Mouse (Mus musculus): ENCODE results near the gene Tmem54. TPM values are rescaled to one million over a fixed set of nuclear protein-coding genes. Genes with fewer than 3 reads are reported as not detected.

The Tmem54 gene
- polyA plus RNA-seq, 1 experiment: not detected

DNA sequence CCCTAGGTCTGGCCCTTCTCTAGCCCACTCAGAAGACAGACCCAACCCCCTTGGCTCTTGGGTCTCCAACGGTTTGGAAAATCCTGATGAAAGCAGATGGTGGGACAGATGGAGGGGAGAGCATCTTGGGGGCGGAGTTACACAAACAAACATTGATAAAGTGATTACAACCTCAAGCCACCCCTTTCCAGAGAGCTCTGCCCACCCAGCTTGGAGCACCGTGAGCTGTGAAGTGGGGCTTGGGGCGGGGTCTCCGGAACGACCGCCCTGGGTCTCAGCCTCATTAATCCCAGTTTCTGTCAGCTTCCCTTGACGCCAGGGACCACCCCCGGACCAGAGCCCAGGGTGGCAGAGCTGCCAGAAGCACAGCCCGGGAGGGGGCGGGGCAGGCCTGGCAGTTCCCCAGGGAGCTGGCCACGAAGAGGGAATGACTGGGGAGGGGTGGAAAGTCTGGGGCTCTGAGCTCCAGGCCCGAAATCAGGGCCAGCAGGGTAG, 19.4 kb downstream of the Tmem54 start:
- H3K27ac ChIP-seq (ENCODE audit: insufficient read depth, low read length): no peak overlapping the region
- no peak for TF ChIP-seq POLR2A (IDR thresholded peaks at IDR 0.05; ENCODE audit: extremely low read depth, insufficient read depth, low read length)
- no peak for TF ChIP-seq CTCF (IDR thresholded peaks at IDR 0.05; ENCODE audit: extremely low read depth, insufficient read depth, low read length)
- no peak overlapping the region for H3K4me3 ChIP-seq (ENCODE audit: insufficient read depth, low read length)
- peaks cover 14% of the 10 kb centered on the region for H3K4me1 ChIP-seq (ENCODE audit: control insufficient read depth, insufficient read depth, low read length)

DNA sequence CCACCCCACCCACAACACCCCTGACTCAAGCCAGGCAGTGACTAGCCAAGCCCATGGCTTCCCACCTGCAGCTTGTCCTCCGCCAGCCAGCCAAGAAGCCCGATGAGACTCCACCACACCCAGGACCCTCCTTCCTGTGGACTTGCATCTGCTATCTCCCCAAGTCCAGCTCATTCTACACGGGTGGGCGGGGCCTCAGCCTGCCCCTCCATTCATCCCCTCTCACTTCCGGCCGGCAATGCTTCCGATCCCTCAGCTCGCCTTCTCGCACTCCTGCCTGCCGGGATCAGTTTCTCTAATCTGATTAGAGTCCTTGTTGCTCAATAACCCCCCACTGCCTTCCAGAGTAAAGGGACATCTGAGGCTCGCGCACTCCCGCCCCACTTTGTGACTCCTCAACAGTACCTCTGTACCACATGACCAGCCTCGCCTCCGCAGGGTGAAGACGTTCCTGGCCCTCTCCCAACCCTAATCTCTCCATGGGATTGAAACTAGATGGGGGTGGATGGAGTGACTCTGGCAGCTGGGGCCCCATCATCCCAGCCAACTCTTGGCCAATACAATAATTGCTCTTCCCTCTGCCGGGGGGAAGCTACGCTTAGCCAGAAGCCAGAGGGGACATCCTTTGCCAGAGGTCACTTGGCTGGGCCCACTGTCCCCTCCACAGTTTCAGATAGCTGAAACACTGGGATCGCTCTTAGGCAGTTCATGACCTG, 20.5 kb downstream of the Tmem54 start:
- peaks cover 14% of the 10 kb centered on the region for H3K4me1 ChIP-seq (ENCODE audit: control insufficient read depth, insufficient read depth, low read length)
- H3K27ac ChIP-seq (ENCODE audit: insufficient read depth, low read length): no peak overlapping the region
- H3K4me3 ChIP-seq (ENCODE audit: insufficient read depth, low read length): no peak overlapping the region
- no peak for TF ChIP-seq CTCF (IDR thresholded peaks at IDR 0.05; ENCODE audit: extremely low read depth, insufficient read depth, low read length)
- no peak for TF ChIP-seq POLR2A (IDR thresholded peaks at IDR 0.05; ENCODE audit: extremely low read depth, insufficient read depth, low read length)

DNA sequence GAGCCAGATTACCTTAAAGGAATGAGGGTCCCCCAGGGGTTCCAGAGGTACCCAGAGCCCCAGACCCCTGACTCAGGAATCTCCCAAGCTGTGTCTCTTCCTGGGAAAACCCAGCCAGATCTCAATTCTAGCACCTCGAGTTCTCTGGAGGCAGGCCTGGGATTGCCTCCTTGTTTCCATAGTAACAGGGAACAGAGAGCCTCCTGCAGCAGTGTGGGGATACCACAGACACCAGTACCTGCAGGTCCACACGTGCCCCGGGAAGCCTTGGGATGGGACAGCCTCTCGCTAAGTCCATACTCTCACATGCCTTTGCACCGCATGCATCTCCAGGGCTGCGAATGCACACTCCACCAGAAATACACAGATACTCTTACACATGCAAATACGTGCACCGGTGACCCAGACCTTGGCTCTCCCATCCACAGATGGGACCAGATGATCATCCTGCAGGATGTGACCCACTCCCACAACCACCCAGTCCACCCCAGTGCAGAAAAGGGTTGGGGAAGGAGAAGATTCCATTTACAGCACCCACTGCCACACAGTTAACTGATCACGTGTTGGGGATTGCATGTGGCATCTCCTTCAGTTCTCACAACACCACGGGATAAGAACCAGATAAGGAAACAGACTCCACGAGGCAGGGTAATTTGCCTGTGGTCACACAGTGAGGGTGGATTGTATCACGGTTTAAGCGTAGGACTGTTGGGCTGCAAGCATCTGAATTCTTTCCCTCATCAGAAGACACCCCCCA, 23.4 kb downstream of the Tmem54 start:
- no peak for TF ChIP-seq POLR2A (IDR thresholded peaks at IDR 0.05; ENCODE audit: extremely low read depth, insufficient read depth, low read length)
- no peak for TF ChIP-seq CTCF (IDR thresholded peaks at IDR 0.05; ENCODE audit: extremely low read depth, insufficient read depth, low read length)
- no peak overlapping the region for H3K4me3 ChIP-seq (ENCODE audit: insufficient read depth, low read length)
- H3K4me1 ChIP-seq (ENCODE audit: control insufficient read depth, insufficient read depth, low read length): peaks cover 11% of the 10 kb centered on the region
- H3K27ac ChIP-seq (ENCODE audit: insufficient read depth, low read length): no peak overlapping the region

- no peak overlapping the region for H3K27ac ChIP-seq (ENCODE audit: insufficient read depth, low read length)
- TF ChIP-seq CTCF (IDR thresholded peaks at IDR 0.05; ENCODE audit: extremely low read depth, insufficient read depth, low read length) (no peak), POLR2A (IDR thresholded peaks at IDR 0.05; ENCODE audit: extremely low read depth, insufficient read depth, low read length) (no peak)
- H3K4me3 ChIP-seq (ENCODE audit: insufficient read depth, low read length): no peak overlapping the region
- H3K4me1 ChIP-seq (ENCODE audit: control insufficient read depth, insufficient read depth, low read length): peaks cover 11% of the 10 kb centered on the region
Observed at GRCm38 (mm10) chr4:129129387-129129786, 24.0 kb downstream of the Tmem54 start.

DNA sequence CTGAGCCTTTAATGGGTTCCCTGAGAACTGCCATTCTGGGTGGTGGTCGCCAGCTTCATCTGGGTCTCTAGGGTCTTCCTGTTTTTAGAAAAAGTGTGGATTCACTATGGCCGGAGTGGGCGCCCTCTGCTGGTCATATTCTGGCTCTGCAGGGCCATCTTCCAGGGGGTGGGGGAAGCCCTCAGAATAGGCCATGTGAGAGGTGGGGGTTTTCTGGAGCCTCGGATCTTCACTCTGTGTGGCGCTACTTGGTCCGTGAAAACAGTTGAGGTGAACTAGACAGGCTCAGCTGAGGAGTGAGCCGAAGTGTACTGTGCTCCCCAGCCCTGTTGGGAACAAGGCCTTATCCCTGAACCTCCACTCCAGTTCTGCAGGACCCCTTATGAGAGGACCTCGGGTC, 24.8 kb downstream of the Tmem54 start:
- no peak overlapping the region for H3K27ac ChIP-seq (ENCODE audit: insufficient read depth, low read length)

GRCm38 (mm10) chr4:129130755-129131303, 25.5 kb downstream of the Tmem54 start:
- no peak overlapping the region for H3K27ac ChIP-seq (ENCODE audit: insufficient read depth, low read length)
- H3K4me1 ChIP-seq (ENCODE audit: control insufficient read depth, insufficient read depth, low read length): peaks cover 9% of the 10 kb centered on the region
- no peak overlapping the region for H3K4me3 ChIP-seq (ENCODE audit: insufficient read depth, low read length)
- TF ChIP-seq CTCF (IDR thresholded peaks at IDR 0.05; ENCODE audit: extremely low read depth, insufficient read depth, low read length) (no peak), POLR2A (IDR thresholded peaks at IDR 0.05; ENCODE audit: extremely low read depth, insufficient read depth, low read length) (no peak)

More for the DNA sequence above, 24.8 kb downstream of the Tmem54 start:
- TF ChIP-seq POLR2A (IDR thresholded peaks at IDR 0.05; ENCODE audit: extremely low read depth, insufficient read depth, low read length): no peak
- TF ChIP-seq CTCF (IDR thresholded peaks at IDR 0.05; ENCODE audit: extremely low read depth, insufficient read depth, low read length): peak; percentile 55
- H3K4me1 ChIP-seq (ENCODE audit: control insufficient read depth, insufficient read depth, low read length): peaks cover 11% of the 10 kb centered on the region
- H3K4me3 ChIP-seq (ENCODE audit: insufficient read depth, low read length): no peak overlapping the region

- Histone ChIP-seq H3K4me1 (ENCODE audit: control insufficient read depth, insufficient read depth, low read length) (peaks cover 4% of the 10 kb centered on the region; the same call in 1 of the 2 replicates), H3K4me3 (ENCODE audit: insufficient read depth, low read length) (no peak overlapping the region), H3K27ac (ENCODE audit: insufficient read depth, low read length) (no peak overlapping the region)
- no peak for TF ChIP-seq POLR2A (IDR thresholded peaks at IDR 0.05; ENCODE audit: extremely low read depth, insufficient read depth, low read length)
- peak; percentile 76 for TF ChIP-seq CTCF (IDR thresholded peaks at IDR 0.05; ENCODE audit: extremely low read depth, insufficient read depth, low read length)
Observed at GRCm38 (mm10) chr4:129134799-129135585, 29.6 kb downstream of the Tmem54 start.

DNA sequence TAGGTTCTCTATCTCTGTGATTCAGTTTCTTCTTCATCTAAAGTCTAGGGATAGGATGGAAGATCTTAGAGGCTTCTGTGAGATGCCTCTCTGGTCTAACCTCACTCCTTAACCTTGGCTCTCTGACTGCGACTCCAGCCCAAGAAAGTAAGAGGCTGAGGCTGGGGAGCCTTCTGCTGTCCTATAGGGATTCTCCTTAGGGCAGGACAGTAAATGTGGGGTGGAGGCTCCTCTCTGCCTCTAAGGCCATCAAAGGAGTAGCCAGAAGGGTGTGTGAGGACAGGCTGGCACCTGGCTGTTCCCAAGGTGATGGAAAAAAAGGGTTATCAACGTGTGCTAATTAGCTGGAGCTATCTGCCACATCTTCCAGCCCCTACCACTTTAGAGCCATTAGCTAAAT, 30.3 kb downstream of the Tmem54 start:
- Histone ChIP-seq H3K4me3 (ENCODE audit: insufficient read depth, low read length) (no peak overlapping the region), H3K4me1 (ENCODE audit: control insufficient read depth, insufficient read depth, low read length) (peaks cover 4% of the 10 kb centered on the region; the same call in 1 of the 2 replicates), H3K27ac (ENCODE audit: insufficient read depth, low read length) (no peak overlapping the region)
- TF ChIP-seq POLR2A (IDR thresholded peaks at IDR 0.05; ENCODE audit: extremely low read depth, insufficient read depth, low read length): no peak
- no peak for TF ChIP-seq CTCF (IDR thresholded peaks at IDR 0.05; ENCODE audit: extremely low read depth, insufficient read depth, low read length)

- H3K4me3 ChIP-seq (ENCODE audit: insufficient read depth, low read length): peak overlapping the region; percentile 57
- peak overlapping the region; percentile 90 for H3K27ac ChIP-seq (ENCODE audit: insufficient read depth, low read length)
- peaks cover 4% of the 10 kb centered on the region; the same call in 1 of the 2 replicates for H3K4me1 ChIP-seq (ENCODE audit: control insufficient read depth, insufficient read depth, low read length)
- no peak for TF ChIP-seq POLR2A (IDR thresholded peaks at IDR 0.05; ENCODE audit: extremely low read depth, insufficient read depth, low read length)
- TF ChIP-seq CTCF (IDR thresholded peaks at IDR 0.05; ENCODE audit: extremely low read depth, insufficient read depth, low read length): no peak
Observed at GRCm38 (mm10) chr4:129136189-129136578, 30.8 kb downstream of the Tmem54 start.

All from cortical plate, adult 2 months (tissue).